Mouse (Mus musculus): Measurements from ENCODE around the gene Dock8. TPM values are rescaled to one million over a fixed set of nuclear protein-coding genes. Genes with fewer than 3 reads are reported as not detected.

The Dock8 gene
- polyA plus RNA-seq, 1 experiment from 2014 or later = 1.1 TPM

DNA sequence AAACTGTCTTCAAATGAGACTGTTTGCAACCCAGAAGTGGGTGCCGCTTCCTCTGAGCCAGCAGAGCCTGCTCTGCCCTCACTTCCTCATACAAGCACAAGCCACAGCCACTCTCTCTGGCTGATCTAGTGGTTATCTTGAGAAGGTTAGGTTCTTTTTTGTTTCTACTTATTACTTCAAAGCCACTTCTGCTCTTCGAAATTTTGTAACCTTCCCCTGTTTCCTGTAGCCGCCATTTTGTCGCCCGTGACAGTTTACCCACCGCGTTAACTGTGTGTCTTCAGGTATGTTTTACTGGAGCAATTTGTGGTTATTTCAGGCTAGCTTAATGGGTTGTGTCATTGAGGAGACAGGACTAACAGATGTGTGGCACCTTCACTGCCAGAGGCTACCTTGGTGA, 53.0 kb downstream of the Dock8 start:
- no peak overlapping the region for H3K4me3 ChIP-seq
- no peak overlapping the region for H3K4me2 ChIP-seq (replicated peaks)
- no peaks in the 10 kb centered on the region for H3K4me1 ChIP-seq
- ATAC-seq (replicated peaks) = no peak
- H3K27me3 ChIP-seq = no peaks in the 10 kb centered on the region
- no peaks in the 10 kb centered on the region for H3K9me3 ChIP-seq
- H3K9ac ChIP-seq (replicated peaks) = no peak overlapping the region
- H3K27ac ChIP-seq (replicated peaks) = no peak overlapping the region
- H3K36me3 ChIP-seq = no peaks in the 10 kb centered on the region
- 95% methylated on average over 7 of the region's 7 CpGs for WGBS

DNA sequence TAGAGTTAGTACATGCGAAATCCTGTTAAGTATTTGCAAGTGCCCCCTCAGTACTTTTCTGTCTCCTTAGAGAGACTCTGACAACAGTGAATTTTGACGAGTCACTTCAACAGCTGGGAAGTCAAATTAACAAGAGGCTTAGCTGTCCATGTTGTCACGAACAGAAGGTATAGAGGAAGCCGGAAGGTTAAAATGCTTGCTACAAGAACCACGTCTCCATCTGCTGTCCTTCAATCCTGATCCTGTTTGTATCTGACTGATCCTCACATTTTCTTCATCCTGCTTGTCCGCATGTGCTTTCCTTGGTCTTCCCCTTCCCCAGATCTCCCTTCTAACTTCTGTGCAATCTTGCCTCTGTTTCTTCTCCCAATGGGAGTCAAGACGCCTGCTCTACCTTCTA, 53.8 kb downstream of the Dock8 start:
- H3K4me3 ChIP-seq = no peak overlapping the region
- no peaks in the 10 kb centered on the region for H3K4me1 ChIP-seq
- no peaks in the 10 kb centered on the region for H3K27me3 ChIP-seq
- H3K36me3 ChIP-seq = no peaks in the 10 kb centered on the region
- ATAC-seq (replicated peaks) = no peak
- 77% methylated on average over 7 of the region's 7 CpGs for WGBS
- no peaks in the 10 kb centered on the region for H3K9me3 ChIP-seq
- H3K9ac ChIP-seq (replicated peaks) = no peak overlapping the region
- H3K27ac ChIP-seq (replicated peaks) = no peak overlapping the region
- no peak overlapping the region for H3K4me2 ChIP-seq (replicated peaks)

DNA sequence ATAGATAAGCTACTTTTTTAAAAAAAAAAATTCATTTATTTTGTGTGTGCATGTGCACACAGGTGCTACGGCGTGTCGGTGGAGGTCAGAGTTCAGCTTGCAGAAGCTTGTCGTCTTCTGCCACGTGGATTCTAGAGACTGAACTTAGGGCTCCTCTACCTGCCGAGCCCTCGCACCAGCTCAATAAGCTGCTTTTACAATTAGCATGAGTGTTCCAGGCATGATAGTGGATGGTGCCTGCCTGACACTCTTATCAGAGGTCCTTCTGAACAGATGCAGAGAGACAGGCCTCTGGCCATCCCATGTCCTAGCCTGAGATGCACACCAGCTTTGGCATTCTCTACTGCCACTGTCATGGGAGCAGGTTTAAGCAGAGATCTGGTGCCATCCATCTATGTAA, 55.7 kb downstream of the Dock8 start:
- no peak overlapping the region for H3K27ac ChIP-seq (replicated peaks)
- WGBS = 92% methylated on average over 7 of the region's 7 CpGs
- no peak for ATAC-seq (replicated peaks)
- H3K4me2 ChIP-seq (replicated peaks) = no peak overlapping the region
- no peaks in the 10 kb centered on the region for H3K9me3 ChIP-seq
- H3K4me1 ChIP-seq = peaks cover 1% of the 10 kb centered on the region
- H3K4me3 ChIP-seq = no peak overlapping the region
- H3K9ac ChIP-seq (replicated peaks) = no peak overlapping the region
- no peaks in the 10 kb centered on the region for H3K27me3 ChIP-seq
- H3K36me3 ChIP-seq = no peaks in the 10 kb centered on the region

DNA sequence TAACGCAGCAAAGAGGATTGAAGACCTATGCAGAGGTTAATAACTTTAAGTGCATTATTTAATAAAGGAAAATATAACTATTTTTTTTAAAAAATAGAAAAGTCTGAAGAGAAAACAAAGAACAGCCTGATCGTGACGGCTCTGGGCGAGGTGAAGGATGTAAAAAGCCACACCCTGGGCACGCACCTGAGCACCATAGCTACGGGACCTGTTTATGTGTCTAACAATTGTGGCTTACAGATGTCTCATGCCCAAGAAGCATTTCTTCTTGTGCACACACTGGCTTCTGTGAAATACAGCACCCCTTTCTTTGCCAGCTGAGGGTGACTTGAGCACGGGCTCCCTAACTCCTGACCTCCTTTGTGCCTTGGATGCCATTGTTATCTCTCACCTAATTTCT, 56.2 kb downstream of the Dock8 start:
- peaks cover 7% of the 10 kb centered on the region for H3K4me1 ChIP-seq
- ATAC-seq (replicated peaks) = no peak
- H3K4me3 ChIP-seq = no peak overlapping the region
- 90% methylated on average over 7 of the region's 7 CpGs for WGBS
- no peaks in the 10 kb centered on the region for H3K27me3 ChIP-seq
- H3K27ac ChIP-seq (replicated peaks) = no peak overlapping the region
- no peaks in the 10 kb centered on the region for H3K9me3 ChIP-seq
- H3K36me3 ChIP-seq = no peaks in the 10 kb centered on the region
- H3K4me2 ChIP-seq (replicated peaks) = no peak overlapping the region
- no peak overlapping the region for H3K9ac ChIP-seq (replicated peaks)

DNA sequence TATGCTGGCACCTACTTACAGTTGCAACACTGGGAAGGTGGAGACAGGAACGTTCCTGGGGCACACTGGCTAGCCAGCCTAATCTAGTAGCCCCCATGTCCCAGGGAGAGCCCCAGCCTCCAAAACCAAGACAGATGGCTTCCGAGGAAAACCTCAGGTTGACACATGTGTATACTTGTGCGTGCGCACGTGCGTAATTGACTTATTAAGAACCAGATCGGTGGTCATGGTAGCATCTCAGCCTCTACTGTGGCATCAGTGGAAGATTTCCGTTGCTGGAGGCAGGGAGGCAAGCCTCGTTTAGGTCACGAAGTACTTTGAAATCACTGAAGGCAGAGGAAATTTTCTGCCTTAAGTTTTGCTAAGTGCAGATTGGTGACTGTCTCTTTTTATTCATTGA, 56.9 kb downstream of the Dock8 start:
- no peaks in the 10 kb centered on the region for H3K27me3 ChIP-seq
- WGBS = 87% methylated on average over 10 of the region's 10 CpGs
- H3K9ac ChIP-seq (replicated peaks) = no peak overlapping the region
- H3K27ac ChIP-seq (replicated peaks) = no peak overlapping the region
- peaks cover 11% of the 10 kb centered on the region for H3K4me1 ChIP-seq
- H3K36me3 ChIP-seq = no peaks in the 10 kb centered on the region
- no peak overlapping the region for H3K4me2 ChIP-seq (replicated peaks)
- no peak overlapping the region for H3K4me3 ChIP-seq
- no peak for ATAC-seq (replicated peaks)
- H3K9me3 ChIP-seq = no peaks in the 10 kb centered on the region

DNA sequence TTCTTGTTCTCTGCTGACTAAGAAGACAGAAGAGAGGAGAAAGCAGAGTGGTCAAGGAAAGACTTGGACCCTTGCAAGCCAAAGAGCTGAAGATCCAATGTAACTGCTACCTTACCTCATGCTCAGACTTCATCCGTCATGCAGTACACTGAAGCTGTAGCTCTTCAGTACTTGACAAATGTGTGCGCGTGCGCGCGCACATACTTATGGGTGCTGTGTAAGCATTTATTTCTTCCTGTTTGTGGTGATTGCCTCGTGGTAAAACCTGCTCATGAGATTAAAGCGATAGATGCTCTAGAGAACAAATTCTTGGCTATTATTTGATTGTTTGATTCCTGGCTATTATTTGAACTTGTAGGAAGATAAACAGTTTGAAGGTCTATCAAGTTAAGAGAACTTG, 58.5 kb downstream of the Dock8 start:
- Histone ChIP-seq H3K4me3 (no peak overlapping the region), H3K4me1 (peaks cover 11% of the 10 kb centered on the region), H3K9ac (replicated peaks) (no peak overlapping the region), H3K27me3 (no peaks in the 10 kb centered on the region), H3K4me2 (replicated peaks) (no peak overlapping the region), H3K36me3 (no peaks in the 10 kb centered on the region), H3K9me3 (no peaks in the 10 kb centered on the region), H3K27ac (replicated peaks) (no peak overlapping the region)
- ATAC-seq (replicated peaks) = no peak
- WGBS = 94% methylated on average over 8 of the region's 8 CpGs

DNA sequence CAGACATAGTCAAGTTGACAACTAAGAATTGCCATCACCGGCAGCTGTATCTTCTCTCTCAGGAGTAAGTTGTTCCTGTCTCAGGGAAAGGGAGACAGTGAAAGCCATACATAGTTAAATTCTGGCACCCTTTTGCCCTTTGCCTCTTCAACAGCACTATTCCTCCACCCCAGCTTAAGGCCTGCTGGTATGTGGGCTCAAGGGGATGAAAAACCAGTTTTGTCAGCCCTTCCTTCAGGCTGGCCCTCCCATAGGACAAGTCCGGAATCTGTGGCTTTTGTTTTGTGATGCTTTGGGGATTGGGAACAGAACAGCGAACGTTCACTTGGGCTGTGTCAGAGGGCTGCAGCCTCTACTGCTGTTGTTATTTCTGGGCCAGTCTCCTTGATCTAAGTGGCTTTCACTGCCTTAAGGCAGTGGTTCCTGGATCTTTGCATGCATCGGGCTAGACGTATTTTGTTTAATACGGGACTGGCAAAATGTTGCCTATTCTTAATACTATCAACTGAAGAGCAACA, 60.6 kb downstream of the Dock8 start:
- H3K4me1 ChIP-seq = peaks cover 11% of the 10 kb centered on the region
- H3K4me2 ChIP-seq (replicated peaks) = peak overlapping the region; percentile 28; the same call in 1 of the 2 replicates
- H3K36me3 ChIP-seq = no peaks in the 10 kb centered on the region
- no peak for ATAC-seq (replicated peaks)
- WGBS = 51% methylated on average over 7 of the region's 7 CpGs
- no peak overlapping the region for H3K27ac ChIP-seq (replicated peaks)
- no peaks in the 10 kb centered on the region for H3K9me3 ChIP-seq
- no peak overlapping the region for H3K4me3 ChIP-seq
- no peaks in the 10 kb centered on the region for H3K27me3 ChIP-seq
- no peak overlapping the region for H3K9ac ChIP-seq (replicated peaks)

DNA sequence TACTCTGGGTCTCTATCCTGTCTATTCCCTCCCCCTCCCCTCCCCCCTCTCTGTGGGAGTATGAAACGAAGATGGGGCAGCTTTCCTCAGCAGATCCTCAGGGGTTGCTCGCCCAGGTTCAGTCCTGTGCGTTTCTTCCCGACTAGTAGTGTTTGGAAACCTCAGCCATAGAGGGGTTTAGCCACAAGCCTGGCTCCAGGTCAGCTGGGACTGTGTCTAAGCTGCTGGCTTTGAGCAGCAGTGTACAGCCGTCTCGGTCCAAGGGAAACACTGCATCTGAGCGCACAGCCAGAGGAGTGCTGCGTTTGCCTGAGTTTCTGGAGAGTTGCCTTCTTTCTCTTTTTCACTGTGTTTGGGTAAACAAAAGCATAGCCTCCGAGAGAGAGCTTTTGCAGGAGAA, 61.0 kb downstream of the Dock8 start:
- H3K4me3 ChIP-seq = peak overlapping the region; percentile 8; the same call in 1 of the 2 replicates
- 0 out of 2 replicates have a peak overlapping the region, but pooled peaks have one; percentile 6 for H3K9ac ChIP-seq (replicated peaks)
- H3K4me2 ChIP-seq (replicated peaks) = peak overlapping the region; percentile 28
- no peak overlapping the region for H3K27ac ChIP-seq (replicated peaks)
- H3K4me1 ChIP-seq = peaks cover 11% of the 10 kb centered on the region
- H3K27me3 ChIP-seq = no peaks in the 10 kb centered on the region
- H3K9me3 ChIP-seq = no peaks in the 10 kb centered on the region
- 14% methylated on average over 9 of the region's 9 CpGs for WGBS
- no peaks in the 10 kb centered on the region for H3K36me3 ChIP-seq
- 0 out of 2 replicates have a peak, but pooled peaks have one; percentile 41 for ATAC-seq (replicated peaks)

DNA sequence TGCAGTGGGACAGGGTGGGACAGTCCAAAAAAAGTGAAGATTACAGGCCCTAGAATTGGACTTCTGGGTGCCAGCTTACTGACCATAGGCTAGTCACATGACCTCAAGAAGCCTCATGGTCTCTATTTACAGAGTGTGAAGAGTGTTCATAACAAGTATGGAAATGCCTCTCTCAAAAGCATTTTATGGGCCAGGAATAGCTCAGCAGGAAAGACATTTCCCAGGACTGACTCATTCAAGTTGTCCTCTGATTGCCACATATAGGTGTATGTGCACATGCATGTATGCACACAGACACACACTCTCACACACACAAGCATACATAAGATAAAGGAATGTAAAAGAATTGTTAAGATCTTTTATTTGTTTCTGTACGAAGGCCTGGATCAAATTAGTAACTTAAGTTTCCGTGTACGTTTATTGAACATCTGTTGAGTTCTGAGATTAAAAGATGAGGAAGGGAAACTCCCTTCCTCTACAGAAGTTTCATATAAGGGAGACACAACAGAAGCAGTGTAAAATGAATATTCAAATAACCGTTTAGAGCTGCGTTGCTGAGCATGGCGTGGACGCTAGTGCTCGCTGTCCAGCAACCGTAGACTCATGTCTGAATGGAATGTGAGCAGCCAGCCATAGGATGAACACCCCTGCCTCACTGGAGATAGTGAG, 63.0 kb downstream of the Dock8 start:
- Histone ChIP-seq H3K9me3 (no peaks in the 10 kb centered on the region), H3K36me3 (no peaks in the 10 kb centered on the region), H3K27ac (replicated peaks) (no peak overlapping the region), H3K4me3 (no peak overlapping the region), H3K9ac (replicated peaks) (no peak overlapping the region), H3K4me1 (peaks cover 11% of the 10 kb centered on the region), H3K27me3 (no peaks in the 10 kb centered on the region), H3K4me2 (replicated peaks) (no peak overlapping the region)
- WGBS = 93% methylated on average over 9 of the region's 9 CpGs
- ATAC-seq (replicated peaks) = no peak

DNA sequence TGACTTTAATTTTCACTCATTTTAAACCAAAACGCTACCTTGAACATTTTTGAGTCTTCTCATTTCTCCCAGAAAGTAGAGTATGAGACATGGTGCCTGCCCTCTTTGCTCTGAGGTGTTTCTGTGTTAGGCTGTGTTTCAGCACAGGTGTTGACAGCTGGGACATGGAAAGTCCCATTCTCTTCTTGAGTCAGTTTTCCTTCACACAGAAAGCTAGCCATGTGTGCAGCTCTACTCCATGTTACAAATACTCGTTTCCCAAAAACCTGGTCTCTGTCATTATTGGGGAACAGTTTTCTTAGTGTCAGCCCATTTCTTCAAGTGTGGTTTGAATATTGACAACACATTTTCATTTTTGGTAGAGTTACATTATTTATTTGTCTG, 63.5 kb downstream of the Dock8 start:
- H3K4me3 ChIP-seq = no peak overlapping the region
- no peak overlapping the region for H3K4me2 ChIP-seq (replicated peaks)
- H3K36me3 ChIP-seq = no peaks in the 10 kb centered on the region
- no peak overlapping the region for H3K9ac ChIP-seq (replicated peaks)
- peaks cover 11% of the 10 kb centered on the region for H3K4me1 ChIP-seq
- no peak for ATAC-seq (replicated peaks)
- no peak overlapping the region for H3K27ac ChIP-seq (replicated peaks)
- no peaks in the 10 kb centered on the region for H3K27me3 ChIP-seq
- H3K9me3 ChIP-seq = no peaks in the 10 kb centered on the region
- 80% methylated on average over 2 of the region's 2 CpGs for WGBS

DNA sequence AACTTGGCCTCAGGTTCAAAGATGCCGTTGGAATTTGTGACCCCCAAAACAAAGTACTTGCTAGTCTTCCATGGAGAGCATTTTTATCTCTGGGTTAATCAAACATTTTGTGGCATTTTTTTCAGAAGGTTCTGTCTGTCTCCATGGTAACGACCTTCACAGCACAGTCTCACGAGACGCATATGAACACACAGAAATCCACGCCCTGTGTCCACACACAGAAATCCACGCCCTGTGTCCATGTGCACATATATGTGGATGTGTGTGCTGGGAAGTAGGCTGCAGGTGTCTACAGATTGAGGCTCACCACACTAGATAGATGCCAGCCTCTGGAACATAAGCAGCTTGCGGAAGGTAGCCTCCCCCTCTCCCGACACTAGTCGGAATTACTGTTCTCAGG, 66.9 kb downstream of the Dock8 start:
- WGBS = 81% methylated on average over 9 of the region's 9 CpGs
- Histone ChIP-seq H3K4me3 (no peak overlapping the region), H3K9me3 (no peaks in the 10 kb centered on the region), H3K36me3 (no peaks in the 10 kb centered on the region), H3K27me3 (no peaks in the 10 kb centered on the region), H3K4me1 (no peaks in the 10 kb centered on the region), H3K27ac (replicated peaks) (no peak overlapping the region), H3K9ac (replicated peaks) (no peak overlapping the region), H3K4me2 (replicated peaks) (no peak overlapping the region)
- ATAC-seq (replicated peaks) = no peak

DNA sequence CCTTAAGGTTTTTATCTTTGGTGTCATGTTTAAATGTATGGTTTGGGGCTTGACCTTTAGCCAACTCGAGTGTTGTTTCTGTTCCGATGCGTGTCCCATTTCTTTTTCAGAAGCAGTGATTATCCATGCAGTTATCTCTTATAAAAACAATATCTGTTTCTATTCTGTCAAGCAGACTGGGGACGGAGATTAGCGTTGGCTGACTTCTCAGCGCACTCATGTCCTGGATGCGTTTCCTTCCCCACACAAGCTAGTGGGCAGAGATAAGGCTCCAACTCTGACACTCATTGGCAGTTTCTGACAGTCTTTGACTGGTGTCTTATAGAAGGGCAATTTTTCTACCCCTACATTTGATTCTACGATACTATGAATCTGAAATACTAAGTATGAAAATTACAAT, 69.2 kb downstream of the Dock8 start:
- no peak overlapping the region for H3K4me2 ChIP-seq (replicated peaks)
- no peak overlapping the region for H3K27ac ChIP-seq (replicated peaks)
- ATAC-seq (replicated peaks) = no peak
- H3K4me1 ChIP-seq = no peaks in the 10 kb centered on the region
- H3K4me3 ChIP-seq = no peak overlapping the region
- no peak overlapping the region for H3K9ac ChIP-seq (replicated peaks)
- H3K27me3 ChIP-seq = no peaks in the 10 kb centered on the region
- H3K9me3 ChIP-seq = no peaks in the 10 kb centered on the region
- H3K36me3 ChIP-seq = no peaks in the 10 kb centered on the region
- 92% methylated on average over 8 of the region's 8 CpGs for WGBS

DNA sequence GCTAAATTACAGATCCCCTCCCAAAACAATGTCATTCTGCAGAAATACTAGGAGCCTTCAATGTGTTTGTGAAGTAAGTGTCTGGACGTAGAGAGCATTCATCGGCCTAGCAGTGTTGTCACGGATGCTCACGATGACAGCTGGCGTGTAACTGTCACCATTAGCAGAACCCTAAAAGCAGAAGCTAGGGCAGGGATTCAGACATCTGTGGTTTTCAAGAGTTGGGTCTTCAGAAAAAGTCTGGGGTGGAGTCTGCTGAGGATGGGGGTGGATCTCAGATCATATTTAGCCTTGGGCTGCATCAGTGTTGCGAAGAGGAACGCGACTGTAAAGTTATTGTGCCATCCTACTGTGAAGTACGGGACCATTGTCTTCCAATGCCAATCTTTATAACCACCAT, 73.2 kb downstream of the Dock8 start:
- H3K4me3 ChIP-seq = no peak overlapping the region

More for the DNA sequence above, 73.2 kb downstream of the Dock8 start:
- no peak for ATAC-seq (replicated peaks)
- H3K27me3 ChIP-seq = no peaks in the 10 kb centered on the region
- no peak overlapping the region for H3K9ac ChIP-seq (replicated peaks)
- H3K36me3 ChIP-seq = no peaks in the 10 kb centered on the region
- no peak overlapping the region for H3K27ac ChIP-seq (replicated peaks)
- no peaks in the 10 kb centered on the region for H3K9me3 ChIP-seq
- WGBS = 83% methylated on average over 9 of the region's 9 CpGs
- no peak overlapping the region for H3K4me2 ChIP-seq (replicated peaks)
- no peaks in the 10 kb centered on the region for H3K4me1 ChIP-seq

Measured in forebrain, embryonic 15.5 days (tissue).